Mouse (Mus musculus) stomach, embryonic 14.5 days (tissue): ENCODE measurements around the gene Kif19a. TPM values are rescaled to one million over a fixed set of nuclear protein-coding genes. Genes with fewer than 3 reads are reported as not detected.

Source experiments
- ATAC-seq: fragments of 200-750 bp; cut with Nextera tagmentation; 2 replicates; pipeline ENCODE4 v1.8.0; 2017; ENCODE audit warnings: low read depth, moderate TSS enrichment; ENCODE audit not compliant: insufficient number of reproducible peaks, insufficient read depth, low FRiP score
- H3K27ac ChIP-seq: fragments of 300-500 bp; sonication (generic); 2 replicates; pipeline ENCODE4 v1.5.1; 2014; ENCODE audit warnings: mild to moderate bottlenecking, low read length, moderate library complexity, mixed read lengths
- H3K27me3 ChIP-seq: fragments of 300-500 bp; sonication (generic); 2 replicates; pipeline ENCODE4 v1.6.1; 2014; ENCODE audit warnings: low read length, control low read depth, mixed read lengths; ENCODE audit not compliant: control insufficient read depth, insufficient read depth
- H3K36me3 ChIP-seq: fragments of 300-500 bp; sonication (generic); 2 replicates; pipeline ENCODE4 v1.6.1; 2014; ENCODE audit warnings: mild to moderate bottlenecking, control low read depth, low read length, moderate library complexity, mixed read lengths; ENCODE audit not compliant: control insufficient read depth, insufficient read depth
- H3K4me1 ChIP-seq: fragments of 300-500 bp; sonication (generic); 2 replicates; pipeline ENCODE4 v1.6.1; 2014; ENCODE audit warnings: low read length, control low read depth, mixed read lengths; ENCODE audit not compliant: control insufficient read depth, insufficient read depth
- H3K4me2 ChIP-seq: fragments of 300-500 bp; sonication (generic); replicated peaks from 2 replicates; pipeline ENCODE4 v1.6.1; 2014; ENCODE audit warnings: low read depth, low read length, control low read depth
- H3K4me3 ChIP-seq: fragments of 300-500 bp; sonication (generic); 2 replicates; pipeline ENCODE4 v1.5.1; 2014; ENCODE audit warnings: low read depth, low read length, control low read depth
- H3K9ac ChIP-seq: fragments of 300-500 bp; sonication (generic); replicated peaks from 2 replicates; pipeline ENCODE4 v1.6.1; 2014; ENCODE audit warnings: low read depth, mild to moderate bottlenecking, control low read depth, low read length, moderate library complexity, mixed read lengths
- H3K9me3 ChIP-seq: fragments of 300-500 bp; sonication (generic); 2 replicates; pipeline ENCODE4 v1.6.1; 2016; ENCODE audit warnings: low read depth, low read length, control low read depth; ENCODE audit not compliant: control insufficient read depth
- WGBS: fragments of 180-500 bp; shearing (Covaris S2); extraction: QIAGEN DNeasy Blood & Tissue Kit; methylation state at CpG from one replicate; pipeline ENCODE4 v1.1.7; 2014; 5-methylcytosine and 5-hydroxymethylcytosine counted together
- polyA plus RNA-seq: library from polyadenylated mRNA; unstranded; fragments of >200 nt; fragmentation: Nextera tagmentation; extraction: Ambion mirVana; gene quantifications from 2 replicates; pipeline ENCODE4 v1.2.1, GENCODE M21; 2014

Kif19a gene
- polyA plus RNA-seq, 1 experiment from 2014 or later: 0.51 TPM

DNA sequence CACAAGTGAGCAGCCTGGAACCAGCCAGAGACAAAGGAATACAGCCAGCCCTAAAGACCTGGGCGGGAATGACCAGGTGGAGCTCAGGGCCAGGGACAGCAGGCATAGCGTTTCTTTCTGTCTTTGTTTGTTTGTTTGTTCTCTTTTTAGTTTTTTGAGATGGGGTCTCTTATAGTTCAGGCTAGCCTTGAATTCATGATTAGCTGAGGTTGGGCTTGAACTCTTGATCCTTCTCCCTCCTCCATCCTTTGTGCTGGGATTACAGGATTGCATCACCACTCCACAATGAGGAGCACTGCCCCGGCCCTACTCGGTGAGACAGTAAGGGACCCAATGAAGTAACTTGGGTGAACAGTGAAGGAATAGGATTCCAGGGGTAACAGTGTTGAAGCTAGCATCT is 29.5 kb downstream of the Kif19a start:
- H3K4me3 ChIP-seq: no peak overlapping the region
- H3K36me3 ChIP-seq: no peaks in the 10 kb centered on the region
- H3K27me3 ChIP-seq: peaks cover 38% of the 10 kb centered on the region
- peak overlapping the region; percentile 53; the same call in 1 of the 2 replicates for H3K4me2 ChIP-seq
- 54% methylated on average over 4 of the region's 4 CpGs for WGBS
- peaks cover 16% of the 10 kb centered on the region for H3K4me1 ChIP-seq
- H3K9ac ChIP-seq: no peak overlapping the region
- no peaks in the 10 kb centered on the region for H3K9me3 ChIP-seq
- ATAC-seq: no peak
- H3K27ac ChIP-seq: peak overlapping the region; percentile 41

DNA sequence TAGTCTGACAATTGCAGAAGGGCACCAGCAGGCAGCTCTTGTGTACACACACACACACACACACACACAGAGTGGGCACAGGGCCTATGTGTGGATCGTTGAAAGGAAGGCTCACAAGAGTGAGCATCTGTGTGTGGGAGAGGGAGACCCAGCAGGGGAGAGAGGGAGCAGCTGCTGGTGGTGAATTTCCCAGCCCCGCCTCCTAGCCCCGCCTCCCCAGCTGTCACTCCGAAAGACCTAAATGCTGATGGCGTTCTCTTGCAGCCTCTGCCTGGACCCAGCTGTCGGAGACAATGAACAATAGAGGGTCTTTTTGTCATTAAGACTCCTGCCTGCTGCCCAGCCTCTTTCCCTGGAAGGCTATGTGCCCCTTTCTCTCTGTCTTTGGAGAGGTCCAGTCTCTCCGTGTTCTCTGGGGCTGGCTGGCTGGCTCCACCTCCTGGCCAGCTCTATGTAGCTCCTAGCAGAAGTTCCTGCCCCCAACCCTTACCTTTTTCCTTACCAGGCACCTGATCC is 30.1 kb downstream of the Kif19a start:
- Histone ChIP-seq H3K9ac (no peak overlapping the region), H3K4me3 (peak overlapping the region; percentile 25), H3K36me3 (no peaks in the 10 kb centered on the region), H3K4me2 (peak overlapping the region; percentile 53), H3K9me3 (no peaks in the 10 kb centered on the region), H3K27ac (peak overlapping the region; percentile 41), H3K27me3 (peaks cover 32% of the 10 kb centered on the region), H3K4me1 (peaks cover 16% of the 10 kb centered on the region)
- 0% methylated on average over 7 of the region's 7 CpGs for WGBS
- peak; percentile 77 for ATAC-seq

DNA sequence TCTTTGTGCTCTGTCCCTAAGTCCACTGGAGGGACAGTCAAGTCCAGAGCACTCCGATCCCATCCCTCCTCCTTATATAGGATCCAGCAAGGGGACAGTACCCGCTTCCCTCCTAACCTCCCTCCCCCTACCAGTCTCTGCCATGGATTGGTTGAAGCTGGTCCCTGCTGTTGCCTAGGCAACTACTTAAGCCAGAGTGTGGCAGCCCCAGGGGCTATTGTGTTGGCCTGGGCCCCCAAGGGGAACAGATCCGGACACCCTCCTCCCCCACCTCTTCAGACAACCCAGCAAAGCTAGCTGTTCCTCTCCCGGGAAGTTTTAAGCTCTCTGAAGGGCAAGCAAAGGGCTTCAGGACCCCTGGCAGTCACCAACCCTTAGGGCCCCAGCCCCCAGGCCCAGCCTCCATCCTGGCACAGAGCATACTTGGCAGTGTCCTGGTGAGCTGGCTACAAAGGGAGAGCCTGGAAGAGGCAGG is 30.7 kb downstream of the Kif19a start, which contains the start of gene Btbd17:
Gene Btbd17, minus strand, starts transcription at position 98 of the 475 bp plus-strand sequence.
- WGBS: 11% methylated on average over 4 of the region's 4 CpGs
- H3K27me3 ChIP-seq: peaks cover 26% of the 10 kb centered on the region
- peak within 1 kb of the TSS; percentile 41 for H3K27ac ChIP-seq
- H3K4me3 ChIP-seq: peak within 1 kb of the TSS; percentile 25
- no peaks in the 10 kb centered on the region for H3K9me3 ChIP-seq
- peaks cover 16% of the 10 kb centered on the region for H3K4me1 ChIP-seq
- peak; percentile 16; the same call in 1 of the 2 replicates for ATAC-seq
- H3K4me2 ChIP-seq: peak within 1 kb of the TSS; percentile 53
- no peak within 1 kb of the TSS for H3K9ac ChIP-seq
- H3K36me3 ChIP-seq: no peaks in the 10 kb centered on the region

DNA sequence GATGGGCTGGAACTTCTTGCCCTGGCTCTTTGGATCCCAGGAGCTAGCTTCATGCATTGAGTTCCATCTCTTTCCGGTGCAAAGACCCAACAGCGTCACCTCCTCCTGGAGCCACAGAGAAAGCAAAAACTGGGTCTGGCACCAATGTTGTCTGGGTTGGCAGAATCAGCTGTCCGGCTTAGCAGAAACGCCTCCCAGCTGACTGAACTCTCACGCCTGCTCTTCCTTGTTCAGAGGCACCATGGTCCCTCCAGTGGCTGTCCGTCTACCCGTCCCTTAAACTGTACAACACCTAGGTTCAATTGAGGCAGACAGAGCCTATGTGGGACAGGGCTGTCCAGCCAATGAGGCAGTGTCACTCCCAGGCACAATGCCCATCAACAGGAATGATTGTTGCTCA is 32.0 kb downstream of the Kif19a start:
- H3K4me2 ChIP-seq: no peak overlapping the region
- no peak overlapping the region for H3K27ac ChIP-seq
- peaks cover 15% of the 10 kb centered on the region for H3K27me3 ChIP-seq
- H3K36me3 ChIP-seq: no peaks in the 10 kb centered on the region
- no peak overlapping the region for H3K4me3 ChIP-seq
- no peak for ATAC-seq
- WGBS: 92% methylated on average over 7 of the region's 7 CpGs
- no peak overlapping the region for H3K9ac ChIP-seq
- no peaks in the 10 kb centered on the region for H3K9me3 ChIP-seq
- H3K4me1 ChIP-seq: peaks cover 15% of the 10 kb centered on the region

DNA sequence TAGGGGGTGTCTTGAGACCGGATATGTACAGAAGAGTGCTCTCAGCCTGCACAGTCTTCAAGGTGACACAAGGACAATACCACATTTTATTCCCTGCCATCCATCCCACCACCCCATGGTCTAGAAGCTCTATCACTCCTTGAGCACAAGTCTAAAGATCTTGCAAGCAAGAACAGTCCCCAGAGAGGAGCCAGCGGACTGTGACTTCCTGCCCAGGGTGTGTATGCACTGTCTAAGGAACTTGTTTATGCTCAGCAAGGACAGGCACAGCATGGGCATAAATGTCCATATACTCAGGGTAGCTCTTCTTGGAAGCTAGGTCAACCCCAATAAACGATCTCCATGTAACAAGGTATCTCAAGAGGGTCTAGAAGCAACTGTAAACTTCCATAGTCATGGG is 32.8 kb downstream of the Kif19a start:
- Histone ChIP-seq H3K4me2 (no peak overlapping the region), H3K36me3 (no peaks in the 10 kb centered on the region), H3K4me3 (no peak overlapping the region), H3K27me3 (peaks cover 8% of the 10 kb centered on the region), H3K9ac (no peak overlapping the region), H3K4me1 (peaks cover 18% of the 10 kb centered on the region), H3K27ac (no peak overlapping the region), H3K9me3 (no peaks in the 10 kb centered on the region)
- no peak for ATAC-seq
- 86% methylated on average over 3 of the region's 3 CpGs for WGBS

DNA sequence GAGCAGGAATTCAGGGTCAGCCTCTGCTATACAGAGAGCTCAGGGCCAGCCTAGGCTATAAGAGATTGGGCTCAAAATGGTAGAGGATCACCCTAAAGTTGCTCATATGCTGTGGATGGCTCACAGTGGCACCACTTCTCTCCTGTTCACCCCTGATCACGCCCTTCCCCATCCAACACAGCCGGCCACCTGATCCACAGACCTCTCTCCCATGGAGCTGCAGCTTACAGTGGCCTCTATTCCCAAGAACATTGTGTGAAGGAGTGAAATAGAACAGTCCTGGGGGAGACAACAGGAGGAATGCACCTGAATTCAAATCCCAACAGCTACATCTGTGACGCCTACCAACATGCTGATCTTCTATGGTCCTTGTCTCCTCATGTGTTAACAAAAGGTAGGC is 33.4 kb downstream of the Kif19a start, which contains the start of gene Gpr142:
Gene Gpr142, plus strand, starts transcription at position 301 of the 400 bp plus-strand sequence.
- Histone ChIP-seq H3K9me3 (no peaks in the 10 kb centered on the region), H3K4me1 (peaks cover 18% of the 10 kb centered on the region), H3K27ac (no peak within 1 kb of the TSS), H3K4me3 (no peak within 1 kb of the TSS), H3K27me3 (peaks cover 5% of the 10 kb centered on the region; the same call in 1 of the 2 replicates), H3K4me2 (no peak within 1 kb of the TSS), H3K36me3 (no peaks in the 10 kb centered on the region), H3K9ac (no peak within 1 kb of the TSS)
- ATAC-seq: no peak
- 91% methylated on average over 3 of the region's 3 CpGs for WGBS

DNA sequence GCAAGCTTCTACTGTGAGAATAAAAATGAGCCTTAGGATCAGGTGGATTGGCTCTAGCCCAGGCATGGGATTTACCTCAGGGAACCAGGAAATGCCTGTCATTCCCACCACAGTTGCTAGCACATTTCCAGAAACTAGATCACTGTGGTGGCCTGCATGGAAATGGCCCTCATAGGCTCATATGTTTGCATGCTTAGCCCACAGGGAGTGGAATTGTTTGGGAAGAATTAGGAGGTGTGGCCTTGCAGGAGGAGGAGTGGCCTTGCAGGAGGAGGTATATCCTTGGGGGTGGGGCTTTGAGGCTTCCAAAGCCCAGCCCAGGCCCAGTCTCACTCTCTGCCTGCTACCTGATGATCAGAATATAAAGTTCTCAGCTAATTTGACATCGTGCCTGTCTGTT is 36.7 kb downstream of the Kif19a start:
- Histone ChIP-seq H3K9me3 (no peaks in the 10 kb centered on the region), H3K27ac (no peak overlapping the region), H3K4me3 (no peak overlapping the region), H3K27me3 (no peaks in the 10 kb centered on the region), H3K9ac (no peak overlapping the region), H3K4me1 (peaks cover 5% of the 10 kb centered on the region; the same call in 1 of the 2 replicates), H3K4me2 (no peak overlapping the region), H3K36me3 (no peaks in the 10 kb centered on the region)
- WGBS: 100% methylated on average over 1 of the region's 1 CpGs
- no peak for ATAC-seq

DNA sequence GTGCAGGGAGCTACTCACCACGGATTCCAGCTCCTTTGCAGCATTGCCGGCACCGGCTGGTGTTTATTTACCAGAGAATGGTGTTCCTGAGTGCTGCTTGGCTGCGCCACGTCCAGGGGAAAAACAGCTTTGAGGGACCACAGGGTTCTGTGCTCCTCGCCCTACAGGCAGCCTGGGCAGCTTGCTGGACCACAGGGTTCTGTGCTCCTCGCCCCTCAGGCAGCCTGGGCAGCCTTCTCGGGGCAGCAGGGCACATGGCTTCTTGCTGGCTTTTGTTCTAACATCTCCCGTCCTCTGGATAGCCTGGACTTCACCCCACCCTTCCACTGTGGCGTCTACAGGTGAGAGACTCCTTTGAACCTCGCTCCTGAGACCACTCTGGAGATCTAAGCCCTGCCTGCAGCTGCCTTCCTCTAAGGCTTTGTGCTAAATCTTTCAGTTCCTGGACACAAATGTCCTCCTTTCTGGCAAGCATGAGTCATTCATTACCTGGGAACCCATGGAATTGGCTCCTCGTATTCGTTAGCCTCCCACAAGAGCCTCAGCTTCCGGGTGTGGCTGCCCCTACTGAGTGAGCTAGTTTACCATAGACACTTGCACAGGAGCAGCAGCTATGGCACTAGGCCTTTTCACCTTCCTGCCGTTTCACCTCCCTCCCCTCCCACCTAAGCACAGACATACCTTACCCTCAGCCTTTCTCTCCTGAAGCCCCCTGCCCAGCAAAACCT is 37.5 kb downstream of the Kif19a start:
- no peak overlapping the region for H3K9ac ChIP-seq
- H3K27ac ChIP-seq: no peak overlapping the region
- no peak overlapping the region for H3K4me3 ChIP-seq
- 0 out of 2 replicates have a peak, but pooled peaks have one; percentile 21 for ATAC-seq
- H3K4me2 ChIP-seq: no peak overlapping the region
- H3K4me1 ChIP-seq: peaks cover 9% of the 10 kb centered on the region; the same call in 1 of the 2 replicates
- 41% methylated on average over 15 of the region's 15 CpGs for WGBS
- no peaks in the 10 kb centered on the region for H3K36me3 ChIP-seq
- H3K9me3 ChIP-seq: no peaks in the 10 kb centered on the region
- no peaks in the 10 kb centered on the region for H3K27me3 ChIP-seq
